Mouse (Mus musculus): ENCODE data around the gene Gm4969. TPM values are rescaled to one million over a fixed set of nuclear protein-coding genes. Genes with fewer than 3 reads are reported as not detected.

The Gm4969 gene
- polyA plus RNA-seq (2015; fragmentation: Nextera tagmentation; extraction: Ambion mirVana) = 2.2 and 3.6 TPM in 2 replicates

GRCm38 (mm10) chr7:19118028-19118771 lies at the start of gene Gm4969:
Gene Gm4969, minus strand, starts transcription at chr7:19118368.
- H3K27ac ChIP-seq = peak within 1 kb of the TSS; percentile 15; the same call in 1 of the 2 replicates
- no peaks in the 10 kb centered on the region for H3K9me3 ChIP-seq
- ATAC-seq (ENCODE audit: low FRiP score) = peak; percentile 50
- peak within 1 kb of the TSS; percentile 29; the same call in 1 of the 2 replicates for H3K9ac ChIP-seq
- H3K4me1 ChIP-seq (replicated peaks) = peaks cover 27% of the 10 kb centered on the region
- peak within 1 kb of the TSS; percentile 34 for H3K4me3 ChIP-seq
- 19% methylated on average over 64 of the region's 64 CpGs for WGBS
- peak within 1 kb of the TSS; percentile 56 for H3K4me2 ChIP-seq
- peaks cover 12% of the 10 kb centered on the region for H3K27me3 ChIP-seq
- H3K36me3 ChIP-seq = no peaks in the 10 kb centered on the region

GRCm38 (mm10) chr7:19166990-19167389 lies 48.8 kb upstream of the Gm4969 start:
- H3K4me3 ChIP-seq = no peak overlapping the region
- no peak overlapping the region for H3K27ac ChIP-seq
- no peak overlapping the region for H3K4me2 ChIP-seq
- ATAC-seq (ENCODE audit: low FRiP score) = no peak
- H3K27me3 ChIP-seq = peaks cover 50% of the 10 kb centered on the region
- H3K4me1 ChIP-seq (replicated peaks) = peaks cover 39% of the 10 kb centered on the region
- H3K9ac ChIP-seq = no peak overlapping the region
- no peaks in the 10 kb centered on the region for H3K9me3 ChIP-seq
- H3K36me3 ChIP-seq = no peaks in the 10 kb centered on the region
- 85% methylated on average over 3 of the region's 3 CpGs for WGBS

DNA sequence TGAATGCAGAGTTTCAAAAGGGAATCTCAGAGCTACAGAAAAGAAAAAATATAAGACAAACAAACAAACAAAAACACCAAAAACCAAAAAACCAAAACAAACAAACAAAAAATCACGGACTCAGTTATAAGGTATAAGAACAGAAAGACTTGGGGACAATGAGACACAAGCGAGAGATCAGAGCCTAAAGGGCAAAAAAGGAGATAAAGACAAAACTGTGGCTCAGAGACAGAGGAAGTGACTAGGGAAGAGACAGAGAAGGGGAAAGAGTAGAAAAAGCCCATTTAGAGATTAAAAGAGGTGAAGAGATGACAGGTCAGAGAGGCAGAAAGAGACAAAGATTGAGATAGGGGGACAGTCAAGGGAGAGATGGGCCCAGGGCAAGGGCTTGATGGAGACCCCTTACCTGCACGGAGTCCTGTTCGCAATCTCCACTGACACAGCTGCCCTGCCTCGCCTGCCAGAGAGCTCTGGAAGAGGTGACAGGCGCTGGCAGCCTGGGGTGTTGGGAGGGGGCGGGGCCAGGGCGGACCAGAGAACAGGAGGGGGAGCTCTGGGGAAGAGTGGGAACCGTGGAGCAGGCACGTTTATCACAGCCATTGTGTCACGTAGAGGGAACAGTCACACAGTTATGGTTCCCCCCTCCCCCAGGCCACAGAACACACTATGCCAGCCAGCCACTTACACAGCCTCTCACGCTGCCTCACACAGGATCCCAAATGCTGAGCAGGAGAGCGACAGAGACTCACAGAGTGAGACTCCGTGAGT lies 47.7 kb upstream of the Gm4969 start, which contains the start of gene Gipr:
Gipr (minus strand) TSS at position 472 of the 768 bp plus-strand sequence.
- Histone ChIP-seq H3K4me1 (replicated peaks) (peaks cover 34% of the 10 kb centered on the region), H3K36me3 (no peaks in the 10 kb centered on the region), H3K27ac (peak within 1 kb of the TSS; percentile 35; the same call in 1 of the 2 replicates), H3K9me3 (no peaks in the 10 kb centered on the region), H3K4me3 (no peak within 1 kb of the TSS; the same call in 1 of the 2 replicates), H3K27me3 (peaks cover 52% of the 10 kb centered on the region), H3K9ac (peak within 1 kb of the TSS; percentile 15), H3K4me2 (peak within 1 kb of the TSS; percentile 38)
- ATAC-seq (ENCODE audit: low FRiP score) = no peak
- WGBS = 10% methylated on average over 14 of the region's 14 CpGs

GRCm38 (mm10) chr7:19164978-19165377 lies 46.8 kb upstream of the Gm4969 start:
- H3K9ac ChIP-seq = peak overlapping the region; percentile 15; the same call in 1 of the 2 replicates
- no peaks in the 10 kb centered on the region for H3K9me3 ChIP-seq
- H3K4me3 ChIP-seq = no peak overlapping the region
- peak overlapping the region; percentile 30; the same call in 1 of the 2 replicates for H3K4me2 ChIP-seq
- H3K36me3 ChIP-seq = no peaks in the 10 kb centered on the region
- no peak overlapping the region for H3K27ac ChIP-seq
- peaks cover 57% of the 10 kb centered on the region for H3K27me3 ChIP-seq
- WGBS = 3% methylated on average over 13 of the region's 13 CpGs
- ATAC-seq (ENCODE audit: low FRiP score) = no peak
- H3K4me1 ChIP-seq (replicated peaks) = peaks cover 37% of the 10 kb centered on the region

DNA sequence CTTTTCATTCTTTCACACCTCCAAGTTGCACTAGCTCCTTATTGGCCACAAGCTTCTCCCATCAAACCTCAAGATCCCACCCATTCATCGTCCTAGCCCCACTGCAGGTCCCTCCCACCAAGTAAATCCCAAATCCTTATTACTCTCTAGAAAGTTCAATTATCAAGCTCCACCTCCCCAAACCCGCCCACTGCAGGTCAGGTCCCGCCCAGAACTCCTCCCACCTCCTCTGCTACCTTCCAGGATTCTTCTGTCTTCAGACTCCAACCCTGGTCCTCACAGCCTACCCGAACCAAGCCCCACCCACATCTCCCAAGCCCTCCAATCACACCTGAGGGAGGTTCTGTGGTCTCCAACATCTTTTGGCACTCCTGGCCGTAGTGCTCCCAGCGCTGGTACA lies 46.0 kb upstream of the Gm4969 start:
- H3K9me3 ChIP-seq = no peaks in the 10 kb centered on the region
- H3K4me1 ChIP-seq (replicated peaks) = peaks cover 42% of the 10 kb centered on the region
- peak overlapping the region; percentile 30; the same call in 1 of the 2 replicates for H3K4me2 ChIP-seq
- H3K36me3 ChIP-seq = no peaks in the 10 kb centered on the region
- no peak overlapping the region for H3K27ac ChIP-seq
- H3K9ac ChIP-seq = no peak overlapping the region
- ATAC-seq (ENCODE audit: low FRiP score) = 0 out of 2 replicates have a peak, but pooled peaks have one; percentile 8
- H3K27me3 ChIP-seq = peaks cover 59% of the 10 kb centered on the region
- 3% methylated on average over 6 of the region's 6 CpGs for WGBS
- H3K4me3 ChIP-seq = no peak overlapping the region

DNA sequence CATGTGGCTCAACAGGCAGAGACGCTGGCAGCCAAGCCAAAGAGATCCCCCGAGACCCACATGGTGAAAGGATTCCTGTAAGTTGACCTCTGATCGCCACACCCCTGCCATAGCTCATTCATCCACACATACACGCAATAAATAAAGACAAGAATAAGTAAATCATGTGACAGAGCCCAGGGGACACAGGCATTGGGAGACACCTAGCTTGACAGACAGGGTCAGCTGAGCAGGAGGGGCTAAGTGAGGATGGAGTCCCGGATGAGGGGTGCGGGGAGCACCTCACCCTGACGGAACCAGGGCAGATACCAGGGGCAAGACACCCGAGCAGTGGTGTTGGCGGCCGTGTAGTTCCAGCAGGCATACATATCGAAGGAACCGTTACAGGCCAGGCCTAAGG lies 45.6 kb upstream of the Gm4969 start:
- Histone ChIP-seq H3K9ac (0 out of 2 replicates have a peak overlapping the region, but pooled peaks have one; percentile 35), H3K4me1 (replicated peaks) (peaks cover 42% of the 10 kb centered on the region), H3K4me3 (no peak overlapping the region), H3K27me3 (peaks cover 62% of the 10 kb centered on the region), H3K4me2 (no peak overlapping the region), H3K27ac (no peak overlapping the region), H3K9me3 (no peaks in the 10 kb centered on the region), H3K36me3 (no peaks in the 10 kb centered on the region)
- 24% methylated on average over 12 of the region's 12 CpGs for WGBS
- ATAC-seq (ENCODE audit: low FRiP score) = no peak

DNA sequence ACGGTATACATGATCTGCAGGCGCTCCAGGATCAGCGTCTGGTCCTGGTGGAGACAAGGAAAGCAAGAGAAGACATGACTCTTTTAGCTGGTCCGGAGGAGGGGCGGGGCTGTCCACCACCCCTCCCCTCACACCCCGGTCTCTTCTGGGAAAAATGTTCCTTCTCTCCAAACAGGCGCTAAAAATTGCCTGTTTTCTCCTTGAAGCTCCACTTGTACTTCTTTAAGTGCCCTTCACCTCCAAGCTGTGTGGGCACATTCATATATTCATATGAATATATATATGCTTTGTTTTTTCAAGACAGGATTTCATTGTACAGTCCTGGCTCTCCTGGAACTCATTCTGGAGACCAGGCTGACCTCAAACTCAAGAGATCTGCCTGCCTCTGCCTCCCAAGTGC lies 44.8 kb upstream of the Gm4969 start:
- Histone ChIP-seq H3K36me3 (no peaks in the 10 kb centered on the region), H3K4me3 (no peak overlapping the region), H3K27ac (no peak overlapping the region), H3K9ac (no peak overlapping the region; the same call in 1 of the 2 replicates), H3K4me1 (replicated peaks) (peaks cover 43% of the 10 kb centered on the region), H3K27me3 (peaks cover 66% of the 10 kb centered on the region), H3K9me3 (no peaks in the 10 kb centered on the region), H3K4me2 (no peak overlapping the region)
- 88% methylated on average over 7 of the region's 7 CpGs for WGBS
- no peak for ATAC-seq (ENCODE audit: low FRiP score)

GRCm38 (mm10) chr7:19160115-19160514 lies 41.9 kb upstream of the Gm4969 start:
- Histone ChIP-seq H3K9ac (peak overlapping the region; percentile 60), H3K9me3 (no peaks in the 10 kb centered on the region), H3K4me2 (peak overlapping the region; percentile 60), H3K4me1 (replicated peaks) (peaks cover 38% of the 10 kb centered on the region), H3K4me3 (peak overlapping the region; percentile 37), H3K27me3 (peaks cover 55% of the 10 kb centered on the region), H3K36me3 (no peaks in the 10 kb centered on the region), H3K27ac (no peak overlapping the region)
- ATAC-seq (ENCODE audit: low FRiP score) = peak; percentile 13; the same call in 1 of the 2 replicates
- WGBS = under 1% methylated on average over 20 of the region's 20 CpGs

GRCm38 (mm10) chr7:19159411-19159810 lies 41.2 kb upstream of the Gm4969 start:
- H3K27ac ChIP-seq = no peak overlapping the region
- ATAC-seq (ENCODE audit: low FRiP score) = no peak
- peaks cover 31% of the 10 kb centered on the region for H3K4me1 ChIP-seq (replicated peaks)
- peaks cover 48% of the 10 kb centered on the region for H3K27me3 ChIP-seq
- no peaks in the 10 kb centered on the region for H3K9me3 ChIP-seq
- peak overlapping the region; percentile 60 for H3K4me2 ChIP-seq
- H3K4me3 ChIP-seq = no peak overlapping the region
- WGBS = 15% methylated on average over 18 of the region's 18 CpGs
- H3K9ac ChIP-seq = peak overlapping the region; percentile 60; the same call in 1 of the 2 replicates
- H3K36me3 ChIP-seq = peaks cover 6% of the 10 kb centered on the region; the same call in 1 of the 2 replicates

GRCm38 (mm10) chr7:19158601-19159000 lies 40.4 kb upstream of the Gm4969 start:
- Histone ChIP-seq H3K4me3 (no peak overlapping the region), H3K9me3 (no peaks in the 10 kb centered on the region), H3K27me3 (peaks cover 40% of the 10 kb centered on the region), H3K27ac (no peak overlapping the region), H3K36me3 (peaks cover 13% of the 10 kb centered on the region), H3K4me2 (no peak overlapping the region), H3K9ac (no peak overlapping the region), H3K4me1 (replicated peaks) (peaks cover 24% of the 10 kb centered on the region)
- WGBS = 71% methylated on average over 11 of the region's 11 CpGs
- ATAC-seq (ENCODE audit: low FRiP score) = no peak

GRCm38 (mm10) chr7:19157160-19157800 lies 39.1 kb upstream of the Gm4969 start:
- Histone ChIP-seq H3K36me3 (peaks cover 26% of the 10 kb centered on the region), H3K9me3 (no peaks in the 10 kb centered on the region), H3K9ac (peak overlapping the region; percentile 51), H3K27me3 (peaks cover 27% of the 10 kb centered on the region), H3K27ac (peak overlapping the region; percentile 81), H3K4me1 (replicated peaks) (peaks cover 23% of the 10 kb centered on the region), H3K4me2 (peak overlapping the region; percentile 47), H3K4me3 (peak overlapping the region; percentile 21)
- WGBS = 5% methylated on average over 30 of the region's 30 CpGs
- ATAC-seq (ENCODE audit: low FRiP score) = peak; percentile 77
